Mouse (Mus musculus) cerebellum, adult 11 months (tissue): ENCODE results near the gene Nlrp4b.
"Not testable (repeated sequence)": the region's sequence is repeated elsewhere in the genome, so short reads cannot be mapped to it uniquely, and the experiment has no call there.

Experiments used
- DNase-seq: peaks from one replicate; pipeline ENCODE4 v3.0.0; 2022

The Nlrp4b gene

DNA sequence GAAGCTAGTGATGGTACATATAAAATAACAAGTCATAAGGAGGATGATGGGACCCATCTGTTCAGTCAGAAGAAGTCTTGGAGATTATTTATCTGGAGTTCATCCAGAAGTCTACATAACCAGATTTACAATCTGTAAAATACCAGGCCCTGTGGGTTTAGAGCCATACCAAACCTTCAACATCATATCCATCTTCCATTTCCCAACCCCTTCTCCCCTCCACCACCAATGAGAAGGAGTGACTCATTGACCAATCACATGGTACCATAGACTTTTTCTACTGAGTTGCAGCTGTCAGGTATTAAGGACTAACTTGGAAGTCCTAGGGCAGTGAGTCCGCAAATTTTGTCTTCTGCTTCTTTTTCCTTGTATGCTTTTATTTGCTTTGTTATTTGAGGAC, at the start of gene Nlrp4b:
Gene Nlrp4b (plus strand): TSS at position 301 of the 400 bp plus-strand sequence.
- DNase-seq: no peak

DNA sequence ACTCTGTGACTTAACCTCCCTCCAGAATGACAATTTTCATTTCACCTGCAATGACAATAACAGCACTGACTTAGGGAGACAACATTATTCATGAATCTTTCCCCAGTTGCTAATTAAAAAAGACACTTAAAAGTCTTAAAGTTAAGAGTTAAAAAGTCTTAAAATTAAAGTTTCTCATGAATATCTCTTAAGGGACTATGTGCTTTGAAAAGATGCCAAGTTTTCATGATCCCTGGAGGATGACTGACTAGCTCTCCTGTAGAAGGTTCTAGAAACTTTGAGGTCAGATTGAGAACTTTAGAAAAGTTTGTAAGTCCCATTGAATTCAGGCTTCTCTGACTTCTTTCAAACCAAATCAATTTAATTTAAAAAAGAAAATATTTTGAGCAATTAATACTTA, 66.7 kb downstream of the Nlrp4b start, which contains the start of gene Vmn1r71:
Gene Vmn1r71 (minus strand): TSS at position 101 of the 400 bp plus-strand sequence.
- no peak for DNase-seq

DNA sequence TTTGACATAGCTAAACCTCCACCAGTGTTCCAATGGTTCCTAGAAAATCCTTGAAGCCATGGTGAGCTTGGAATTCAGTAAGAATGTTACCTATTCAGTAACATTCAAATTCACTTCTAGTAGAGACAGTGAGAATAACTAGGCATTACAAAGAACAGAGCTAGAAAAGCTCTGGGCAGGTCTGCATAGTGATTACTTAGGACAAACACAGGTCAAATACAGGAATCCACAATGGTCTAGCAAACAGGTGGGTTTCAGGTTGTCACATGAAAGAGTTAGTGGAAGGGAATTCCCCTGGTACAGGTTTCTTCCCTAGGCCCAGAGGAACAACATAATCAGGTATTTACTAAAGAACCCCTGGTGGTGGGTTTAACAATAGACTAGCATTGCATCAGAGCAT, 70.0 kb downstream of the Nlrp4b start:
- DNase-seq: not testable (repeated sequence)
